Mouse (Mus musculus): ENCODE results near the gene Cox5b.
A peak's percentile ranks its signal among the peaks of the same experiment; 100 is the strongest.
"Not testable (repeated sequence)": the region's sequence is repeated elsewhere in the genome, so short reads cannot be mapped to it uniquely, and the experiment has no call there.

Cox5b gene

DNA sequence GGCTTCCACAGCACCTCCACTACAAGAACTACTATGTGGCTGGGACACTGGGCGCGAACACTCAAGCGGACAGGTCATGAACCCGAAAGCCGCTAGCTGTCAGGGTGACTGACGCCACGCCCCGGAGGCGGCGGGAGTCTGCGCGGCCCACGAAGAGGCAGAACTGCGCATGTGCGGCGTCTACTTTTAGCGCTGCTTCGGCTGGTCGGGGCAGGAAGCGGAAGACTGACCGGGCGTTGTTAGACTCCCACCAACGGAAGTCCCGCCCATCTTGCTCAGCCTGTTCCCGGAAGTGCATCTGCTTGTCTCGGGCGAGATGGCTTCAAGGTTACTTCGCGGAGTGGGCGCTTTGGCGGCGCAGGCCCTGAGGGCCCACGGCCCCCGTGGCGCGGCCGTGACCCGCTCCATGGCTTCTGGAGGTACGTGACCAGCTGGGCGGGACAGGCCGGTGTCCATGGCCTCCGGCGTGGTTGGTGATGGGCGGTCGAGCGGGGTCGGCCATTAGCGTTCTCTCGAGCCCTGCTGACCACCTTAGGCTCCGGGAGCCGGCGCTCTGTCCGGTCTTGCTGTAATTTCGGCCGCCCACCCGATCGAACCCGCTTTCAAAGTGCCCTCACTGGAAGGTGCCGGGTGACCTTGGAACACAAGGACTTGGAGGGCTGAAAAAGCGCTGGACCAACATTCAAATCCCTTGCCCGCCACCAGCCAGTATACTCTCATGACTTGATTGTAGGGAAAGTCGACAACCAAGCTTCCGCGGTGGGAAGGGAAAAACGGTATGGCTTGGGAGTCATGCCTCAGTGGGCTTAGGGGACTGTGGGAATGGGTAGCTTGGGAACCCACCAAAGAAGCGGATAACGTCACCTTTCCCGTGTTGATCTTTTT is at the start of gene Cox5b:
TSS of gene Cox5b (plus strand) at position 179 of the 885 bp plus-strand sequence.
- DNase-seq: peak; percentile 99

DNA sequence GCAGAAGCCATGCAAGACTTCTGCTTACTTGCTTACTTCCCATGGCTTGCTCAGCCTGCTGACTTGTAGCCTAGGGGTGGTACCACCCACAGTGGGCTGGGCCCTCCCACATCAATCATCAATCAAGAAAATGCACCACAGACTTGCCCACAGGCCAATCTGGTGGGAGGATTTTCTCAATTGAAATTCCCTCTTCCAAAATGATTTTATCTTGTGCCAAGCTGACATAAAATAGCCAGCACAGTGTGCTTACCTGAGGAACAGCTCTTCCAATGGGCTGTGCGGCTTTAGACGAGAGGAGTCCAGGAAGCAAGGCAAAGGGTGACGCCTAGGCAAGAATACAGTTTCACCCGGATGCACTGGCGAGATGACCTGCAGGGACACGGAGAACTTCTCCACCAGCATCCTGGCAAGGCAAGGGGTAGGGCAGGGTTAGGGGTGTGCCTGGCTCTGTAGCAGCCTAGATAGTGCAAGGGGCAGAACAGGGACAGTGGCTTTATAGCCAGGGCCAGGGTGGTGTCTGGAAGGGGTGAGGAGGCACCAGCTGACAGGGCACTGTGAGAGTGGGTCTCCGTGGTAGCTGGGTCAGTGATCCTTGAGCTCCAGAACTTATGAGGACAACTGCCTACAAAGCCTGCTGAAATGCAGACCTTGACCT is 47.2 kb upstream of the Cox5b start:
- no peak for DNase-seq

DNA sequence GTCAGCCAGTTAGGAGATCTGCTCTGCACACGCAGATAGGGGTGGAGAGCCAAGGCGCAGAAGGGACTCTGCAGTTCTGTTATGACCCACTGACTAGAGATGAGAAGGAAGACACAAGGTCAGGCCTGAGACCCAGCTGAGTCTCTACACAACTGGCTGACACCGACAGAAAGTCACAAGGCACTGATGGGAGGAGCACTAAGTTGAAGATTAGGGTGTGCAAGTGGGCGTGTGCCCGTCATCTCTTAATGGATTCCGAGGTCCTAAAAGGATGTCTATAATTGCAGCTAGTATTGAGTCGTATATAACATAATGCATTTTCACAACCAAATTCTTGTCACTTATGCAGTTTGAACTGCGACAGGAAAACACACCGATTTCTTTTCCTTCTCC is 46.6 kb upstream of the Cox5b start:
- no peak for DNase-seq

DNA sequence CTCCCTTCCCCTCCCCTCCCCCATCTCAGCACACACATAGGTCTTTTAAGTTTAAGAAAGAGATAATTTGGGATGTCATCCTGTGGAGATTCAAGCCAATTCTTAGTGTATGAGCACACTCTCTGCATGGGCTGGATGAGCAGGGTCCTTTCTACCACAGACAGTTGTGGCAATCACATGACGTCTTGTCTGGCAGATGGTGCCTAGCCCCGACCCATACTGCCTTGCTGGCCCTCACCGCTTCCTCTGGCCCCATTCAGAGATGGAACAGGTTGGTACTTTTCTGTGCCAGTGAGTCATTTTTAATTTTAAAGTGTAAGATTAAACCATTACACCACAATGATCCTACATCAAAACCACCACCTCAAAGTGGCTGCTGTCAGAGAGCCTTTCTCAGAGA is 45.0 kb upstream of the Cox5b start:
- no peak for DNase-seq

DNA sequence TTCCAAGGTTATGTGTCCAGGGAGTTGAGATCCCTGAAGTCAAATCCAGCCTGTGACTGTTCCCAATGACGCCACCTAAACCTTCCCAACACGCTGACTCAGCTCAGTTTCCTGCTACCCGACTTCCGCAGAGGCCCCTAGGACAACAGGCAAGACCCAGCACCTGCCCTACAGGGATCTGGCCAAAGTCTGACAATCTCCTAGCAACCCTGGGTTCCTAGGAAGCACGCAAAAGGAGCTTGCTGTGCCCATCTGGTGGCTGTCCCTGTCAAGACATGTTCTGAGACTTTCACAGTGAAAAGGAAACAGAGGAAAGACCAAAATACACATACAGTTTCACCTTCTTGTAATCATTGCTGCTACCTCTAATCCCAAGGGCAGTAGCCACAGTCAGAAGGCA is 43.6 kb upstream of the Cox5b start:
- DNase-seq: no peak

DNA sequence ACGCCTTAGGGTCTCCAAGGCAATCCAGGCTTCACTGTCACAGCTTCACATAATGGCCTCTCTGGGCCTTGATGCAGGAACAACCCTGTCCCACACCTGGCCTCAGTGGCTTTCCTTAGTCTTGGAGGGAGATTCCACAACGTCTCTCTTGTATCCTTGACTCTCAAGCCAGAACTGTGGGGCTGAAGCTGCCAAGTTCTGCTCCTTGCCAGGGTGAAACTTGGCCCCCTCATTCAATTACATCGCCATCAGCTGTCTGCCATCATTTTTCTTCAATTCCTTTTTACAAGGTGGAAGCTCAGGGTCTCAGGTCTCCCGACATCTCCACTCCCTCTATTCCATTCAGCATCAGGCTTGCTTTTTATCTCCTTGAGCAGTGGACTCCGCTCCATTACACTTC is 36.2 kb upstream of the Cox5b start:
- DNase-seq: no peak

DNA sequence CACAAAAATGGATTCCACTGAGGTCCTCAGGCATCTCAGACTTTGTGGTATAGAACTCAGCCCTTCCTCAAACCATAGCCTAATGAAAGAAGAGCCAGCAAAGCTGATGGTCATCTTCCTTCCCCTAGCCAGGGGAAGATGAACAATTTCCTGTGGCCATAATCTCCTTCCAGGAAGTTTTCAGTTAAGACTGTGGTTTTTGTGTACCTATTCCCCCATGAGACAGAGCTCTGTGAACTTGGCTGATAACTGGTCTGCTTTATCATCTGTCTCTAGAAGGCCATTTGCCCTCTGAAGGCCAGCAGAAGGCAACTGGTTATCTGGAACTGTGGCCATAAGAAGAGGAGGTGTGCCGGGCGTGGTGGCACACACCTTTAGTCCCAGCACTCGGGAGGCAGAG is 35.0 kb upstream of the Cox5b start:
- DNase-seq: no peak

DNA sequence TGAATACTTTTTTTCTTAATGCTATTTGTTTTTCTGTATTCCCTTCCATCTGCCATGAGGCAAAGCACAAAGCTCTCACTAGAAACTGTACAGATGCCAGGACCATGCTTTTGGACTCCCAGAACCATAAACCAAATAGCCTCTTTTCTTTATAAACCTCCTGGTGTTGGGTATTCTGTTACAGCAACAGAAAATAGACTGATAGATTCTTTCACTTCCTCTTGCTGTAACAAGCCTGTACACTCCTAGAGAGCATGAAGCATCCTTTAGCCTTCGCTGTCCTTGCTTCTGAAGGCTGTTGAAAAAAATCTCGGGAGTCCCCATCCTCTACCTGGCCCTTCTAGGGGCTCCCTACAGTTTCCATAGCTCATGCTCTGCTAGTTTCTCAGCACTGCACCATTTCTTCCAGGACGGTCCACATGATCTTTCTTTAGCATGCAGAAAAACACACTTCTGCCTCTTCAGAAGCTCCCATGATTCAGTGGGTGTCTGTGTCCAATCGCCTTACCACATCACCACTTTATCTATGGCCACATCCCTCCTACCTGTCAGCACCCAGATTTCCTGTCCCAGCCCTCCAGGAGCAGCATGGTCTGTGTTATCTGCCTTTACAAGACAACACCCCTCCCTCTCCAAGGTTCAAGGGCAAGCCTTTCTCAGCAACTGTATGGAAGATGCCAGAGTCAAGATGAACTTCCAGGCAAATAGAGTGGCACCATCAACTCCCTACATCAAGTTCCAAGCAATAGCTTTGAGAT is 33.4 kb upstream of the Cox5b start:
- peak; percentile 46 for DNase-seq

DNA sequence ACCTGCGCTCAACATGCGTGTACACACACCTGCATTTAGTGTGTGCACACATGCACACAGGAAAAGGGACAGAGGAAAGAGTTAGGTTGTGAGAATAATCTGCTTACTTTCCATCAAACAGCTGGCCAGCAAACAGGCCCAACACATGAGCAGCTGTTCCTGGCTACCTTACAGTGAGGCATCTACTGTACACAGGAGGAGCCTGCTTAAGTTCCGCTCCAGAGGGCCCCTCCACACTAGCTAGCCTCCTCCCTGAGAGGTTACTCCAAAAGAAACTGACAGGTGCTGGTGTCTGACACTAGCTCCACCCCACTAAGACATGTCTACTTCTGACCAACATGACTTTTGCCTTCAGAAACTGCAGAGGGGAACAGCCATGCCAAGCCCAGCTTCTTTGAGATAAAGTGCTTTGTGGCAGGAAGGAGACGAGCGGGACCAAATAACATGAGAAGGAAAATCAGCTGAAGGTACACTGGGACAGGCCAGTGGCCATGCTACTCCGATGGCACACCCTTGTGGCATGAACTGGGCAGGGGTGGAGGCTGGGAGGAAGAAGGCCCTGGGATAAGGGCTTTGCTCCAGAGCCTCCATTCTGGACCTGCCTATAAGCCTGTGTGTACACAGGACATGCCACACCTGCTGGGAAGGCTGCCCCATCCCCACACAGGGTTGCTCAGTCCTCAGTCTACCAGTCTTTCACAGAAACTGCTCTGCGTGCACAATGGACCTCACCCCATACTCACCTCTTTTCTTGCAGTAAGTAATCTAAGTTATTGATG is 32.4 kb upstream of the Cox5b start:
- no peak for DNase-seq

DNA sequence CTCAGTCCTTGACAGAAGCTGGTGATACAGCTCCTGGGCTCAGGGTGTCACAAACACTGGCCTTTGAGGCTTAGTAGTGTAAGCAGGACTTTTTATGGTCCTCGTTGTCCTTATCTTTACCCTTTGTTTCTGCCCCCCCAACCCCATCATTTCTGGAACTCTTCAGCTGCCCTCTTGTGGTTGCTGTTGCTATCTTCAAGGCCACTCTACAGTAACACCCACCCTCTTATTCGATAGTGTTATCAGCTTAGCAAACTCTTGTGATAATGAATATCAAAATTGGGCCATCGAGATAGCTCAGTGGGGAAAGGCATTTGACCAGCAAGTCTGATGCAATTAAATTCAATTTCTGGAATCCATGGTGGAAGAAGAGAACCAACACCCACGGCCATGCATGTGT is 26.8 kb upstream of the Cox5b start:
- DNase-seq: no peak

DNA sequence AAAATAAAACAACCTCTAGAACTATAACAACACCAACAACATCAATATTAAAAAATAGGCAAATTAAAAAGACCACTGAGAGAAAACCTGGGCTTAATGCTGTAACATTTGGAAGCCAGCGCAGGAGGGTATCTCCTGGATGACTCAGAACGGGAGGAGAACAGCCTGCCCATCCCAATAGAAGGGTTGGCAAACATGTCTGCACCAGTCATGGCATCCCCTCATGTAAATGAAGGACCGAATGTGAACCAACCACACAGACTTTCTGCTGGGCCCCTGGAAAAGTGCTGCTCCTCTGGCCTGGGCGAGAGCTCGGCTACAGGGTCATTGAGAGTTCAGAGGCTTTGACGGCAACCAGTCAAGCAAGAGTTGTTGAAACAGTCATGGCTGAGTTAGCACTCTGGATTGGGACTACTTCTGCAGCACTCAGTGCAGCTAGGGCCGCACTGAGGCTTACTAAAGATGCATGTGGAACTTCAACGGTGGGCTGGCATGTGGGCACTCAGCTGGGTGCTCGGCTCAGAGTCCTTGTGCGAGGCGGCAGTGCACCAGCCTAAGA is 26.0 kb upstream of the Cox5b start:
- DNase-seq: no peak

DNA sequence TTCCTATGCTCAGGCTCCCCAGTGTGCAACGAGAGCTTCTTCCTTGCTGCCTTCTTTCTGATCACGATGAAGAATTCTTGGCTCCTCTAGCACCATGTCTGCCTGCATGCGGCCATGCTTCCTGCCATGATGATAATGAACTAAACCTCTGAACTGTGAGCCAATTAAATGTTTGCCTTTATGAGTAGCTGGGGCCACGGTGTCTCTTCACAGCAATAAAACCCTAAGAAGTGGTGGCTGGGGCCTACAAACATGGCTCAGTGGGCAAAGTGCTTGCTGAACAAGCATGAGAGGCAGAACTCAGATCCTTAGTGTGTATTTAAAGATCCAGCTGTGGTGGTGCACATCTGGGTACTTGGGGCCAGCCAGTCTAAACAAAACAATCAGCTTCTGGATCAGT is 25.3 kb upstream of the Cox5b start:
- DNase-seq: no peak

DNA sequence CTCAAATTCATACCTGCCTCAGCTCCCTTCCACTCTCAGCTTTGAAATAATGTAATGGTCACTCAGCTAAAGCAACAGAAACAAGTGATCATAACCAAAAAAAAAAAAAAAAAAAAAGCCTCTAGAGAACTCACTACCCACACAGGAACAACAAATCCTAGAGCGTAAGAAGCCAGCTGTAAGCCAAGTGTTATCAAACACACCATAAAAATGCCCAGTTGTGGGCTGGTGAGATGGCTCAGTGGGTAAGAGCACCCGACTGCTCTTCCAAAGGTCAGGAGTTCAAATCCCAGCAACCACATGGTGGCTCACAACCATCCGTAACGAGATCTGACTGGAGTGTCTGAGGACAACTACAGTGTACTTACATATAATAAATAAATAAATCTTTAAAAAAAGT is 23.2 kb upstream of the Cox5b start:
- not testable (repeated sequence) for DNase-seq

DNA sequence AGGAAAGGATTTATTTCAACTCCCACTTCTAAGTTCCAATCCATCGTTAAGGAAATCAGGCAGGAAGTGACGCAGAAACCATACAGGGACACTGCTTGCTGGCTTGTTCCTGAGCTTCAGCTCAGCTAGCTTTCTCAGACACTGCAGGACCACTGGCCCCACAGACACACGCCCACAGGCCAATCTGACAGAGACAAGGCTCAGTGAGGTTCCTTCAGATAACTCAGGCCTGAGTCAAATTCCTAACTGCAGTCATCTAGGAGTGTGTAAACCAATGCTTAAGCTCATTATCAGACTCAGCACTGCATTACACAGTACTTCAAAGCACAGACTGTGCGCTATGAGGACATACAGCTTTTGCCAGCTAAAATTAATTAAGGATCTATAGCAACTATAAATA is 21.0 kb upstream of the Cox5b start:
- peak; percentile 64 for DNase-seq

DNA sequence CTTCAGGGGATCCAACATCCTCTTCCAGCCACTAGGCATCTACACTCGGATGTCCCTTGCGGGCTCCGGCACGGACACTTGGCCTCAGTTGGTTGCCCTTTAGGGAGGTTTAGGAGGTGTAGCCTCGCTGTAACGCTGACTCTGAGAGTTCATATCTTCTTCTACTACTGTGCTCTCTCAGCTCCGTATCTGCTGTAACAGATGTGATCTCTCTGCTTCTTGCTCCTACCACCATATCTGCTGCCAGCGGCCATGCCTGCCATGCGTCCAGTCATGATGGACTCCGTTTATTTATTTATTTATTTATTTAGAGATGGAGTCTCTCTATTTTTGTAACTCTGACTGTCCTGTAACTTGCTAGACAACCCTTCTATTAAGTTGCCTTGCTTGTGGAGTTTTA is 20.0 kb upstream of the Cox5b start:
- DNase-seq: peak; percentile 58

DNA sequence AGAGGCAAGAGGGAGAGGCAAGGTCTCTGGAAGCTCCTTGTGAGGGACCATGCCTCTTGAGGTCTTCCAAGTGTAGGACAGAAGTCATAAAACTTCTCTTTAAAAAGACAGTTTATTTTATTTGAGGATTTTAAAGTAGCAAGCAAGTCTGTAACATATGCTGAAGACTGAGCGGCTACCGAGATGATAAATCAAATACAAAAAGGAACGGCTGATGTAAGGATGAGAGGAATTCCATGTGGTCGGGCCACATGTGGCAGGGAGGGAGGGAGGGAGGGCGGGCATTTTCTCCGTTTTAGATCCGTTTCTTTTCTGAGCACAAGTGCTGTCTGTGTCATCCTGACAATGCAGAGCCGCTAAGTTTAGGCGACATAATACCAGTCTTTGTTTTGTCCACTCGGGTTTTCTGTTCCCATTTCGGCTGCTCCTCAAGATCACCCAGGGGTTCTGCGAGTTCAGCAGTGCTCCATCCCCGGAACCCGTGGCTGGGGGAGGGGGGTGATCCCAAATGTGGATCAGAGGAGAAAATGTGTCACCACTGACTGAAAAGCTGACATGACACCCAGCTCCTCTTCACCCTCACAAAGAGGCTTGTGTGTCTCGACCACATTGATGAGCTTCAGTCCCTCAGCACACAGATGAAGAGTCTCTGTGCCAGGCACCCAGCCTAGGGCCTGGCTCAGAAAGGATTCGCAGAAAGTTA is 18.4 kb upstream of the Cox5b start:
- no peak for DNase-seq

DNA sequence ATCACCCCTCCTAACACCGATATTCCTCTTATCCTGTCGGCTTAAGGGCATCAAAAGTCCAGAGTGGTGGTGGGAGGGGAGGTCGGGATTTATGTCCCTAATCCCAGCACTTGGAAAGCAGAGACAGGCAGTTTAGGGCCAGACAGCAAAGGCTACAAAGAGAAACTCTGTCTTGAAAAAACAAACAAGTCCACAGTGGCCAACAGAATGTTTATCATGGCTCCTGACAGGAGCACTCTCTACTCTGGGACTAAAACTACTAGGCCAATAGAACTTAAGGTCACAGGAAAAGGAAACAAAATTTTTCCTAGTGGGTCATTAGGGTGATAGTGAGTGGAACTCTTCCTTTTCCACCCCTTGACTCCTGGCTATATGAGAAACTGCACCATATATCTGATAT is 16.3 kb upstream of the Cox5b start:
- DNase-seq: no peak

DNA sequence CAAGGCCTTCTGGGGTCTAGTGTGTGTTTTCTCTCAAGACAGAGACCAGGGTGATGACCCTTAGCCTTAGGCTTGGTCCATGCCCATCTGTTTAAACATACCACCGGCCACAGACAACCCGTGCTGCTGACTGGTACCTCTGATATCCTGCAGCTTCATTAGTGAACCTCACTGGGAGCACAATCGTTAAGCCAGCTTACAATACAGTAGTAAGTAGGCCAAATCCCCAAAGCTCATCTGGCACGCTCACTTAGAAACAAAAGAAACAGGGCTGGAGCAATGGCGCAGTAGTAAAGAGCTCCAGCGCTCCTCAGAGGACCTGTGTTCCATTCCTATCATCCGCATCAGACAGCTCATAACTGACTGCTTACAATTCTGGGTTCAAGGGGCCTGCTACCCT is 10.4 kb upstream of the Cox5b start:
- no peak for DNase-seq

DNA sequence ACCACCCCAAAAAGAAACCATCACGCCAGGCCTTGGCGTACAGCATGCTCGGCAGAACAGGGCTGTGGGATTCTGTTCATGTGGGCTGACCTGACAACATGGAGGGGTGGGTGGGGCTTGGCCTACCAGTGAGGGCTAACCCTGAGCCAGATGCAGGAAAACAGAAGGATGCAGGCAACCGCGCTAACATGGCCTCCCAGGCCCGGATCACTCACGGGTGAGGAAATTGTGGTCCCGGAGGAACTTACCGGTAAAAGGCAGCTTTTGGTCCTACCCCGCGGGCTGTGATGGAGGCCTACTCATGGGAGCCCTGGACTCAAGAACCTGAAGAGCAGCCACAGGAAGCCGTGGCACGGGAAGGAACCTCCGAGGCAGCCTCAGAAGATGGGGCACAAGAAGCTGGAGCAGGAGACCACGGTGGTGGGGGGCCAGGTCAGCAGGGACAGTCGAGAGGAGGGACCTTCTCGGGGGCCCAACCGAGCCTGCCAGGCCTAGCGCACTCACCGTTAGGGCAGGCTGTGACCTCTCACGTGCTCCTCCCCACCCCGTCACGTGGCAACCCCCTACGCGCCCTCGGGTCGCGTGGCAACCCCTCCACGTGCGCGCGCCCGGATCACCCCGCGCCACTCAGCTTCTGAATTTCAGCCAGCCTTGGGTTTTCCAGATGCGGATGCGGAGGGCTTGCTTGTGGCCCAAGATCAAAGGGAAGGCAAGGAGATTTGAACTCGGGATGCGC is 8.5 kb upstream of the Cox5b start, which contains the start of gene Fam178b:
TSS of gene Fam178b (minus strand) at position 564 of the 736 bp plus-strand sequence.
- DNase-seq: no peak

DNA sequence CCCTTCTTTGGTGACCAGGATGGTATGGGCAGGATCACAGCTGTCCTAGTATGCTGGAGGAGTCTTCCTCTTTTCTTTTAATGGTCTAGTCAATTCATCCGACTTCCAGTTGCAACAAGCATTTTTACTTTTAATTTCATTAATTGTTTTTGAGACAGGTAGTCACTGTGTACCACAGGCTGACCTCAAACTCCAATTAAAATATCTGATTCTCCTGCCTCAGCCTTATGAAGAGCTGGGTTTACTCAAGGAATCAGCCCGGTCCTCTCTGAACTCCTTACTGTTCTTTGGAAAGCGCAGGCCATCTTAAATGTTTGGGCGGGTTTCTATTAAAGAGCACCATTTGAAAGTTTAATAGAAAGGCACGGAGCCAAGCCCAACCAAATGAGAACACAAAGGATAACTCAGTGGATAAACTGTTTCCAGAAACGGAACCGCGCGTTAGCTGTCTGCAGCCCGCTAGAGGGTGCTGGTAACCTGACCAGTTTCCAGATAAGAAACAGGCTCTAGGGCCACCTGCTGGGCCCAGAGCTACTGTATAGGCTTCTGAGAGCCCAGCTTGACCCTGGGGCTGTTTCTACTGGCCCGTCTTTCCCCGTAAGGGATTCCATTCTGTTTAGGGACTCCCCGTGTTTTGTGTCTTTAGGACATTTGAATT is 7.3 kb upstream of the Cox5b start:
- peak; percentile 77 for DNase-seq

Data from liver (tissue).